Mouse (Mus musculus): Measurements from ENCODE around the gene Plxnd1.

Gene Plxnd1

DNA sequence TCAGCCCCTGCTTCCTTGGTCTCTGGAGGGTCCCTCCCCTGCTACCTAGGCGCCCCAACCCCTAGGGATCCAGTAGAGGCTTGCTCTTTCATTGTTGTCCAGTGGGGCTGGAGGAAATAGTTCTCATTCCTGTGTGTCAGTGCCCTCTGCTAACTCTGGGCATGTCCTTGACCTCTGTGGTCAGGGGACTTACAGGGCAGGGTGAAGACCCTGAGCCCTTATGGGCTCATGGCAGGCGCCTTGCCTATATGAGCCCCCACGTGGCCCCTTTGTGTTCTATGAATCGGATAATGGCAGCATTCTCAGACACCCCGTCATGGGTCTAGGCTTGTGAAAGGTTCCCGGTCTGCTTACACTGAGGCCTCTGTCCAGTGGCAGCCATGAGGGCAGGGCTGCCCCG, 4.0 kb upstream of the Plxnd1 start:
- peak; percentile 17 for DNase-seq

DNA sequence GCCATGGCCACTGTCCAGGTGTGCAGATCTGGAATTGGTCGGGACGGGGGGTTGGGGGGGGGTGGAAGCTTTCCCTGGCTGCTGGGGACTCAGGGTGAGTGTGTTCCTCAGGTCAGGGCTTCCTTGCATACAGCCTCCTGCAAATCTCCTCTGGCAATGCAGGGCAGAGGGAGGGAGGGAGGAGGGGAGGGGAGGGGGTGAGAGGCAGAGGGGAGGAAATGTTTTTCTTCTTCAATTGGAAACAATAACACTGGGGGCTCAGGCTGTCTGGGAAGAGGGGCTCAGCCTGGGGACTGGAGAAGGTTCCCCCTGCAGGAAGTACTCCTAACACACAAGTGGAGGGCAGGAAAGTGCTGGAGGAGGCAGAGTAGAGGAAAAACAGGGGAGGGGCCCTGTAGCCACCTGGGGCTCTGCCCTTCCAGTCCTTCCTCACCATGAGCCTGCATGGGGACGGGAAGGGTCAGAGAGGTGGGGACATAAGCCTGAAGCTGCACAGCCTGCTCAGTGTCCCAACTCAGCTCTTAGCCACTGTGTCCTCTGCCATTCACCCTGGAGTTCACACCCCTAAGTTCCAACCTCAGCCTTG, 3.0 kb upstream of the Plxnd1 start:
- peak; percentile 28 for DNase-seq

DNA sequence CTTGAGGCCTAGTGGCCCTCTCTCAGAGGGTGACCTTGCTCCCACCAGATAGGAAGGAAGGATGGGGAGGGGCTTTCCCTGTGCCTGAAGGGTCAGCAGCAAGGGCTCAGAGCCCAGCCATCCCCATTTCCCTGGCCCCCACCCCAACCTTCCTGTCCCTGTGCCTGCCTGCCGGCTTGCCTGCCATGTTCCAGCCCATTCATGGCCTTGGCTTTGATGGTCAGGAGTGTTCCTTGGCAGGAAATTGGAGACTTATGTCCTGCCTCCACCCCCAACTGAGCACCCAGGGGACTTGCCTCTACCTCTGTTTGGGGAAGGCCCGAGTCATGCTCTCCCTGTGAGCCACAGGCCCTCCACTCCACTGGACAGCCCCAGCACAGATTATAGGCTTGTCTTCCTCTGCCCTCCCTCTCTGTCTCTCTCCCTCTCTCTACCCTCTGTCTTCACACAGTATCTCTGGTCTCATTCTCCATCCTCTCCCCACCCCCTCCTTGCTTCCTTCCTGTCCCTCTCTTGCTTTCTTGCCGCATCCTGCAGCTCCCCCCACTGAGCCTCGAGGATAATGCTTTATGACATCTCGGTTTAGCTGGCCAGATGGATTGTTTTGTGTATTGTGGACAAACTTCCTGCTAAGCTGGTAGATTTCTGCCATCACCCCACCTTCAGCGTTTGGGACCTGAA, 1.5 kb upstream of the Plxnd1 start:
- peak; percentile 85 for DNase-seq

DNA sequence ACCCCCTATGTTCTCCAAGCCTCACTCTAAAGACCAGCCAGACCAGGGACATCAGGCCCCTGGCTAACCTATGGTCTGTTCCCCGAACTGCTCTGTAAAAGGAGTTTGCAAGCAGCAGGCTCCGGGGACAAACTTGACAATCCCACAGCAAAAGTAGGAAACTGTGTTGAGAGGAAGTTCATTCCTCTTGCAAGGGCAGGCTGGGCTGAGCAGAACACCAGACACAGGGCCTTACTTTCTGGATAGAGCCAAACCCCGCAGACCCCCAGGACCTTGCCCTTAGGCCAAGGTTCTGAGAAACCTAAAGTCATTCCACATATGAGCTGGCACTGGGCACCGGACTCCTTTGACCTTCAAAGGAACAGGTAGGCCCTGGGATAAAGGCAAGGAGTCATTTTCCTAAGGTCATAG, 731 bp upstream of the Plxnd1 start:
- DNase-seq = peak; percentile 51

DNA sequence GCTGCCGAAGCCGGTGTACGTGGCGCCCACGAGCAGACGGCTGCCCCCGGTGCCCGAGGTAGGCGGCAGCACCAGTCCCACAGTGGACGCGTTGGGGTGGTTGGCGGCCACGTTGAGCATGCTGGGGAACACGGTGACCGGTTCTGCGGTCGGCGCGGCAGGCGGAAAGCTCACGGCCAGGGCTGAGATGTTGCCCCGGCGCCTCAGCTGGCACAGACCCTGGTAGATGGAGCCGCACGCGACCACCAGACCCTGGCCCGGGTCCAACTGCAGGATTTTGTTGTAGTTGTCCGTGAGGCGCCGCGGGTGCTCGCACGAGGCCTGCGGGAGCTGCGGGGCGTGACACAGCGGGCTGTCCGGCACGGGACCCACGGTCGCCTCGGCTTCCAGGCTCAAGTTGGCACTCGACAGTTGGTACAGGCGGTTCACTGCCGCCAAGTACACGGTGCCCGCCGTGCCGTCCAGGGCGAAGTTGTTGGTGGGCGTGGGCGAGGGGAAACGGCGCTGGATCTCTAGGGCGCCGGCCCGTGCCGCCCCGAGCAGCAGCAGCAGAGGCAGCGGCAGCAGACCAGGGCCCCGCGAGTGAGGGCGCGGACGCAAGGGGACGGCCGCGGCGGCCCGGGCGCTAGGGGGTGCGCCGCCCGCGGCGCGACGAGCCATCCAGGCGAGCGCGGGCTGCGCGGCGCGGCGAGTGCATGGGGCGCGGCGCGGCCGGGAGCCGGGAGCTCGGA, 494 bp downstream of the Plxnd1 start:
- DNase-seq = peak; percentile 76

DNA sequence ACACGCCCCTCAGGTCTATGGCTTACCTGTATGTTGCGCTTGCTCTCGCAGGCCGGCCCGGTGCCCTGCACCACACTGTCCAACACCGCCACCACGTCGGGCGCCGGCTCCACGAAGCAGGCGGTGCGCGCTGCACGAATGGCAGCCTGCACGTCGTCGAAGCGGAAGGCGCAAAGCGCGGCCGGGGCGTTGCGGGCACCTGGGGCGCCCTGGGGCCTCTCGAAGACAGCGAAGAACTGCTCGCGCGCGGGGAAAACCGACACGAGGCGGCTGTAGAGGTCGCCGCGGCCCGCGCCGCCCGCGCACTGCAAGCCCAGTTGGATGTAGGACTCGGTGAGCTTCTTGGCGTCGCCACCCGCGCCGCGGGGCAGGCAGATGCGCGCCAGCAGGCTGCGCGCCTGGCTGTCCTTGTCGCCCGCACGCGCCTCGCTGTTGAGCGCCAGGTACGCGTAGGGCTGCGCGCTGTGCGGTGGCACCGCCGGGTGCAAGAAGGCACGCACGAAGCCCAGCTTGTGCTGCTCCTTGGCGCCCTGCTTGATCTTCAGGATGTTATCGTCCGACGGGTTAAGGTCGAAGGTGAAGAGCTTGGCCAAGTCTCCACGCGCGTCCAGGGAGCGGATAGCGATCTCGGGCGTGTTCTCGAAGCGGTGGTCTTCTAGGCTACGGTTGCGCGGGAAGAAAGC, 1.2 kb downstream of the Plxnd1 start:
- DNase-seq = peak; percentile 53

DNA sequence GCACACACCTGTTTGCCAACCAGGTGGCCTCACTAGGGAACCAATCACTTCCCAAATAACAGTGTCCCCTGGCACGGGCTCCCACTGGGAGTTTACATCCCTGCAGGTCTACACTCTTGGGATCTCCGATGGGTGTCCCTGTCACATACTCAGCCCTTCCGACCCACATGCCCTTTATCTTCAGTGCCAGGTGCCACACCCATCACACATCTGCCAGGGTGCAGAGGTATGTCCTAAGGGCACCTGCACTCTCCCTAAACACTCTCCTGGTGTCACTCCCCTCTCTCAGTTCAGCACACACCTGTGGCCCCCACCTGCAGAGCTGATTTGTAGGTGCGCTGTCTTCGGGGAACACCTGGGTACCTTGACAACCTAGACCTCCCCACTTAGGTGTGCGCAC, 1.8 kb downstream of the Plxnd1 start:
- peak; percentile 32 for DNase-seq

DNA sequence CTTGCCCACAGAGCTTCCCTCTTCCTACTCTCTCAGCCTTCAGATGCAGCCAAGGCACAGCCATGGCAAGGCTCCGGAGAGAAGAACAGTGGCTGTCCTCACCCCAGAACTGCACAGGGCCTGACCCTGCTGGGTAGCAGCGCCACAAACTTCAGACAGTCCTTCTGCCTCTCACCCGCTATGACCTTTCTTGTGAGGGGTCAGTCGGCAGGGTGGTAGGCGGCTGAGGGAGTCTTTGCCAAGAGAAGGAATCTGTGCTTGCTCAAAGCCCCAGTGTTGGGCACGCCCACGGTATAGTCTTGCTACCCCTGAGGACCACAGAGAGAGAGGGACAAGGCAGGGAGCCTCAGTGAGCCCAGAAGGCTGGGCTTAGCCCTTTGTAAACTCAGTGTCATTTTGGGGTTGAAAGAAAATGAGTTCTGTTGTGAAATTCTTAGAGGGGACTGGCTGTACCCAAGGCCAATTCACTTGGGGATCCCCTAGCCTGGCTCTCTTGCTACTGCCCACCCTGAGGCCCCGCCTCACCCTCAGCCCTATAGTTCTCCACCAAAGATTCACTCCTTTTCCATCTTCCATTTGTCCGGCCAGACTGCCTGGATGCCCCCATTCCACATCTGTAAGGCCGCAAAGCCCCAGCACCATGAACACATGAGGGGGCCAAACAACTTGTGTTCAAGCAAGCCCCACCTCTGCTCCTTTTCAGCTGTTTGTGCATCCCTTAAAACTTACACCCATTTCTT, 2.8 kb downstream of the Plxnd1 start:
- no peak for DNase-seq

DNA sequence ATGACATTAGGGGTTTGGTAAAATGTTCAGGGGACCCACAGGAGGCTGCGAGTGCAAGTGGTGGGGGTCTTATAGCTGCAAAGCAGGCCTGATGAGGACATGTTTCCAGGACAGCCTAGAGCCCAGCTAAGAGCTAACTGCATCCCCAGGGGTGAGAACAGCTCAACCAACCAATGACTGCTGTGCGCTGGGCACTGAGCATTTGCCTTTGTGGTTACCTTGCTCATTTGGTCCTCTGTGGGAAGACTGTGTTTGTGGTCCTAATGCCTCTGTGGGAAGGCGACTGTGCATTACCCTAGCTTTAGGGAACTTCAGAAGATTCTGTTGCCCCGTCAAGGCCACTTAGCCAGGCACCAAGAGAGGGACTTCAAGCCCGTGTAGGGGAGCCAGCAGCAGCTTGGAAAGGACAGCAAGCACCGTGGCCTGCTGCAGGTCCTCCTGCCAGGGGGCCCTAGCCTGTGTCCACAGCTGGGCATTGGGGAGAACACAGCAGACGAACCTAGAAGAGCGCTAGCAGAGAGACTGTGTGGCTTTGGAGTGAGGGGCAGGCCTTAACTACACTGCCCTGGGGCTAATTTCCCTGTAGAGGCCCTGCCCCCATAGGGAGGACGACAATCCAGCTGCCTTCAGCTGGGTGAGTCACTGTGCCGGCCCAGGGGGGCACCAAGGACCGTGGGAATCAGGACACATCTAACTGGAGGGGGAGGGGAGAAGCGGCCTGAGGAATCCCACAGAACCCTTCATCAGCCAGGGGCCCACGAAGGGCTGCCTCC, 3.5 kb downstream of the Plxnd1 start:
- DNase-seq = peak; percentile 76

DNA sequence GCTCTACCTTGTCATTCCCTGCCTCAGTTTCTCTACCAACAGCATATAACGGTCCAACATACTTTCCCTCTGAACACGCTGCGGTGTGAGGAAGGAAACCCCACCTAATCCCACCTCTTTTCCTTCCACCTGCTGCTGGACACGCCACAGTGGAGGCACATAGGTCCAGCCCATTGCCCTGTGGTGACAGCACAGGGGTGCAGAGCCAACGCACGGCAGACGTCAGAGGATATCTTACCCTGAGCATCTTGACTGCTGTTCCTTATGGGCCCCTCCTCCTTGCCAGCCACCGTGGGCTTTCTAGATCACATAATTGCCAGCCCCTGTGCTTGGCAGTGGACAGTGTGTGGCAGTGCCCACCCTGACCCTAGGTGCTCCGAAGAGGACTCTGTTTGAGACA, 4.3 kb downstream of the Plxnd1 start:
- no peak for DNase-seq

DNA sequence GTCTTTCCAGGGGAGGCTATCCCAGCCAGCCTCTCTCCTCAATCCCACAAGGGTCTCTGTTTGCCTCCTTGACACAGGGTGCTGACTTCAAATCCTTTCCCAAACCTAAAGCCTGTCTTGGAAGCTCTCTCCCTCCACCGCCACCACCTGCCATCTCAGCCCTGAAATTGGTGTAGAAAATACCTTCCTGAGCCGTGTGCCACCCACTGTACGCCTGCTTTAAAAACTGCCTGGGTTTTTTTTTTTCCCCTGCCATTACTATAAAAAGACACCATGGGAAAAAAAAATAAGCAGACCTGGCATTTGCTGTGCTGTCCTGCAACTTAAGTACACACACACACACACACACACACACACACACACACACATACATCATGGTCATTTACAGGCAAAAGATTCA, 4.7 kb downstream of the Plxnd1 start:
- no peak for DNase-seq

DNA sequence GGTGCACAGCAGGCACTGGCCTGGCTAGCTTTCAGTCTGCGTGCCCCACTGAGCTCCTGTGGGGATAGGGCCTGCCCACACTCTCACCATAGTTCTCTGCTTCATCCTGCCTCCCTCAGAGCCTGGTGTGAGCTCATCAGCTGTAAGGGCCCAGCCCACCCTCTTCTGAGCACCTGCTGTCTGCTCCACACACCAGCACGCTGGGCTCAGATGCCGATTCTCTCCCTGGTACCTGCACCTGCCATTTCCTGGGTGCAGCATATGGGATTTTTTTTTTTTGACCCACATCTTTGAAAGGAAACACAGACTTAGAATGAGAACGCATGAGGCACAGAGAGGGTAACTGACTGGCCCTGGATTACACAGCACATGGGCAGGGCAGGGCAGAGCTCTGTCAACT, 5.2 kb downstream of the Plxnd1 start:
- no peak for DNase-seq

DNA sequence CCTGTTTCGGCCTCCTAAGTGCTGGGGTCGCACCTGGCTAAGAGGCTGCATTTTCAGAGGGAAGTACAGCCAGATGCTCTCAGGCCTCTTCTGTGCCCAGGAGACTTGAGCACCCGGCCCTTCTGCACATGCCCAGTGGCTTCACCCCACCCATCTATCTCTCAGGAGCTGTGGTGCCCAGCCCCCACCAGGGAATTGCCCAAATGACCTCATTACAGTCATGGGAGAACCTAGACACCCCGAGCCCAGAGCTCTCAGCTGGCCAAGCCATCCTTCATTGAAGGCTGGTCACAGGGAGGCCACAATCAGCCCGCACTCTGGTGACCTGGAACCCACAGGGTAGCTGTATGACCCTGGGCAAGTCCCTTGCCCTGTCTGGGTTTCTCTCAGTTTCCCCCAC, 5.8 kb downstream of the Plxnd1 start:
- peak; percentile 42 for DNase-seq

DNA sequence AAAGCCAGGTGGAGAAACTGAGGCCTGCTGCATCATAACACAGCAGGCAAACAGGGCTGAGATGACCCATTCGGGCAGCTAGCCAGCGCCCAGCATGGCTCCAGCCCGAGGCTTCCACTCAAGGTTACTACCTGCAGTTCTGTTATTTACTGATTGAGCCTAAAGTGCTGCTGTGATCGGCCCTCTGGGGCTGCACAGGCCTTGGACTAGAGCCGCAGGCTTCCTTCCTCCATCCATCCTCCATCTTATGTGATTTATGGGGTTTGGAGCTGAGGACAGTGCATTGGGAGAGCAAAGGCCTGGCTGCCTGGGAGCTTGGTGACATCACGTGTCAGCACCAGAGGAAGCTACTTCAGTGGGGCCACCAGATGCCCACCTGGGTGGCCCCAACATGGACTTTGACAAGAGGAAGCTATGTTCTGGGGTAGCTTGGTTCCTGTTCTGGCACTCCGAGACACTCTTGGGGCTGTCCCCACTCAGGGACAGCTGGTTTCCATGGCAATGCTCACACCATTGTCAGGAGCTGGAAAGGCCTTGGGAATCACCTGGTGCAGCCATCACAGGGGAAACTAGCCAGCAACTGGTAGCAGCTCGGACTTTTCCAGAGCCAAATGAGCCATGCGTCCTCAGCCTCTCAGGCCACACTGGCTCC, 7.6 kb downstream of the Plxnd1 start:
- peak; percentile 69 for DNase-seq

DNA sequence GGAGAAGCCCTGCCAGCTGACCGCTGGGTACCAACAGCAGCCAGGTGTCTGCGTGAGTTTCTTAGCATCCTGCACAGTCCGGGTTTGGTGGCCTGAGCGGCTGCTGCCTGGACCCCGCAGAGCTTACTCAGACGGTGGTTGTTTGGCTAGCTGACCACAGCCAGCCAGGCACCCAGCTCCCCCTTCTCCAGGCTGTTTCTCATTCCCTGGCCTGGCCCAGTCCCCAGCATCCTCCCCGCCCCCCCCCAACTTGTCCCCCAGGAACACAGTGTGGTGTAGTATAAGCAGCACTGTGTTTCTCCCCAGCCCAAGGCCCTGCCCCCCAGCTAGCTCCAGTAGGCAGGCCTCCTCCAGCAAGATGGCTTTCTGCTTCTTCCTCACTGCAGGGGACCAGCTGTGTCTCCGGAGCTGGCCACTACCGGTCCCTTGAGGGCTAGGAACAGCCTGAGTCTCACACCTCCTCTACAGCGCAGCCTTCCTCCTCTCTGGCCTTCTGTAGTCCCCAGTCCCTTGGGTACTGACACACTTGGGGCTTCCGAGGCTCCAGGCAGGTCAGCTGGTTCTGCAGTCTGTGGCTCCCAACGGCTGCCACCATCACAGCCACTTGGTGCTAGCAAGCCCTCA, 8.2 kb downstream of the Plxnd1 start:
- peak; percentile 59 for DNase-seq

DNA sequence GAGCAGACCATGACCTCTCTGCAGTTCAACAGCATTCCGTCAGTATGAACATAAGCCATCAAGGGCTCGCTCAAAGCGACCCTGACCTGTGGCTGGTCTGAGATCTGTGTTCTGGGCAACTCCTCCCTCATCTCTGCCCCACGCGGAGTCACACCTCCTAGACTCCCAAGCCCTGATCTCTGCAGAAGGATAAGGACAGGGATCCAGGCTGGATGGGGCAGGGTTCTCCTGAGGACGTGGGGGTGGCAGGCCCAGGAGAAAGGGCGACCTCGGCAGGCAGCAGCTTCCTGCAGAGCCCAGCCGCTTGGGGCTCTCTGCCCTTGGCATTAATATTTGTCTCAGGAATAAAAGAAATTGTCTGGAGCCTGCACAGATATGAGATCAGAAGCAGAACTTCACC, 9.2 kb downstream of the Plxnd1 start:
- no peak for DNase-seq

DNA sequence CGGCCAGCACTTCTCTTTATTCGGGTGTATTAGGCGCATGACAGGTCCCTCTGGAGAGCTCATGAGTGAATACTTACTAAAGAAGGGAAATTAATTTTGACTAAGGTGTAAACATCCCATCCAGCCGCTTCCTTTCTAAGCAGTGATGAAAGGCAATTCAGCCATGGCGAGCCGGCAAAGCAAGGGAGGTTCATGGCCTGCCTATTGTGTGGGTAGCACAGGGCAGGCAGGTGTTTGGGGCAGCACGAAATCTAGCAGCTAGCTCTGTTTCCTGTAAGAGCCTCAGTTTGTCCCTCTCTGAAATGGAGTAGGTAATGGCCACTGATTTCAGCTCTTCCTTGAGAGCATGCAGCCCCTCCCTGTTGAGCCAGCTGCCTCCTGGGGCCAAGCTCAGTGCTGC, 10.2 kb downstream of the Plxnd1 start:
- no peak for DNase-seq

DNA sequence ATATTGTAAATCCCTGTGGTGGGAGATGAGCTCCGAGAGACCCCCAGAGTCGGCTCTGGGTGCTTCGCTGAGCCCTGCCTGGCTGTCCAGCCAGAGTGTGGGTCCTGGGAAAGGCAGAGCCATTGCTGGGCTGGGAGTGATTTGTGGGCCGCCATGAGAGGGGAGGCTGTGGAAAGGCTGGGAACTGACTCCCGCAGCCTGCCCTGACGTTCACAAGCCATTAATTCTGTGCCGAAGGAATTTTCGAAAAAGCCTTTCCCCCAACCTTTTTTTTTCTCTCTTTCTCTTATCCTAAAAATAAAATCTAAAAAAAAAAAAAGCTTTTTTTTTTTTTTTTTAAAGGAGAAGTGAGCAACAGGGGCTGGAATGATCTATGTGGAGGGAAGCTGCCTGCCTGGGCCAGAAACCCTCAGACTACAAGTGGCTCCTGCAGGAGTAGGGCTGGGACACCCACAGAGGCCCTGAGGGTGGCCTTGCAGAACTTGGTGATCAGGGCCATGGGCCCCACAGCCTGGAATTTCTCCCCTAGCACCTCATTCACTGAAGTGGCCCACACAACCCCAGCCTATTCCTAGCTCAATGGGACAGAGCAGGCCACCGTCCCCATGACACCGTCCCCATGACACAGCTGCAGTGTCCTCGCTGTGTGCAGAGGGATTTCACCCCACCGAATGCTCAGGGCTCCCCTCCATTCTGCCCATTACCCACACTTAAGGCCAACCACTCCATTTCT, 11.3 kb downstream of the Plxnd1 start:
- DNase-seq = peak; percentile 74

DNA sequence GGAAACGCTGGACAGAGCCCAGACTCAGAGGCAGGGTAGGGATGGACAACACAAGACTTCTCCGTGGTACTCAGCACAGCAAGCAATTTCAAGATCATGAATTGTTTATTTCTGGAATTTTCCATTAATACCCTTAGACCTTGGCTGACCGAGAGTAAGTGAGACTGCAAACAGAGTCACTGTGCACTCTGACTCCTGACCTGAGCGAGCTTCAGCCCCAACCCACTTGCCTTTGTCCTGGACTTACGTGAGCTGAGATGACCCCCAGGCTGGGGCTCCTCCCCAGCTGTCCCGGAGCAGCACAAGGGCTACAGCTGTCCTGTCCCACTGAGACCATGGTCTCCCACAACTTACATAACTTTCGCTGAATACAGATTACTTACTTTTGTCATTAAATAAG, 11.9 kb downstream of the Plxnd1 start:
- DNase-seq = no peak

DNA sequence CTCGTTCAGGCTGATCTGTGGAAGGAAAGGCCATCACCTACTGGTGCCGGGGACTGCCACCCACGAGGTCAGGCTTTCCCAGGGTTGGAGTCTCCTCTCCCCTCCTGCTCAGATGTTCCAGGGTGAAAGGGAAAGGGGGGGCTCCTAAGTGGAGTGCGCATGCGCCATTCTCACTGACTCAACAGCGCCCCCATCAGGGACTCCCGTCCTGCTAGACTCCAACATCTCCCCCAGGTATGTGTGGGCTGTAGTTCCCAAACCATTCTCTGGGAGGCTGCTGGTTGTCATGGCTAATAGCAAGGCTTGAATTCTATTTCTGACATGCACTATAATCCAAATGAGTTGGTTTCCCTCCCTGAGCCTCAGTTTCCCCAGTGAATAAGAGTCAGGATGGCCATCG, 16.2 kb downstream of the Plxnd1 start:
- DNase-seq = no peak

Data from kidney, postnatal 10 days (tissue).